Mouse (Mus musculus) left cerebral cortex, postnatal 25 days (tissue): ENCODE results near the gene Coro2b. TPM values are rescaled to one million over a fixed set of nuclear protein-coding genes. Genes with fewer than 3 reads are reported as not detected.

Source experiments
- DNase-seq, 2 experiments: peaks; one replicate each; pipeline ENCODE4 v3.0.0; 2022; ENCODE audit warnings: low spot score in 2 of 2, mixed read lengths in 1 of 2
- intact Hi-C: fragments of 180-260 bp; cut with DNase I; formaldehyde crosslinking; loops from one replicate; pipeline ENCODE4 v1.15.1; 2025
- total RNA-seq, 2 experiments: library from RNA; stranded (reverse); gene quantifications; 2 replicates each; pipeline ENCODE4 v1.2.3; 2021

Gene Coro2b
- total RNA-seq, 2 experiments from 2014 or later = 183 to 184 TPM

DNA sequence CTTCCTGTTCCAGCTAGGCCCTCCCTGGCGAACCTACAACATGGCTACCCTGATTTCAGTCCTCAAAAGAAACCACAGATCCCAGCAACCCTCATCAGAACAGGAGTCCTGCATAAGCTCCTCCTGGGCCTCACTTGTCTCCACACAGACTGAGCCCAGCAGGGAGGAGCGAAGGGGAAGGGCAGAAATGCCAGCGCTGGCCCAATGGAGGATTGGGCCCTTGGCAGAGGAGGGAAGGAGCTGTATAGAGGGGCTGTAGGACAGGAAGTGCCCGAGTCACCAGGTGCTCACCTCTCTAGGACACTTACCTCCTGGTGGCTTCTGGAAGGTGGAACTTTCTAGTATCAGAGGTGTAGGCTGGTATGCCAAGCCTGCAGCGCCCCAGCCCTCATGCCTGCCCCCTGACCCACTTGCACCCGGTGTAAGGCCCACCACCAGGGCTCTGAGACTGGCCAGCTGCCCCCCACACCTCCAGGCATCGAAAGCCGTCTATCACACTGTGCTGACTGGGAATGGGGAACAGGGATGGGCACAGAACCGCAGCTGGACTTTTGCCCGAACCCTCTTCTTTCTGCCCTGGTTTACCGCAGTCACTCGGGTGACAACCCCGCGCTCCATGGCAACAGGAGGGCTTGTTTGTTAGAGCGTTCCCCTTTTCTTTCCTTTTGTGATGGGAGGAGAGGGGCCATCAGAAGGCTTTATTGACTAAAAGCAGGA, 16.9 kb downstream of the Coro2b start:
- intact Hi-C loops = no loop called here
- DNase-seq = no peak

DNA sequence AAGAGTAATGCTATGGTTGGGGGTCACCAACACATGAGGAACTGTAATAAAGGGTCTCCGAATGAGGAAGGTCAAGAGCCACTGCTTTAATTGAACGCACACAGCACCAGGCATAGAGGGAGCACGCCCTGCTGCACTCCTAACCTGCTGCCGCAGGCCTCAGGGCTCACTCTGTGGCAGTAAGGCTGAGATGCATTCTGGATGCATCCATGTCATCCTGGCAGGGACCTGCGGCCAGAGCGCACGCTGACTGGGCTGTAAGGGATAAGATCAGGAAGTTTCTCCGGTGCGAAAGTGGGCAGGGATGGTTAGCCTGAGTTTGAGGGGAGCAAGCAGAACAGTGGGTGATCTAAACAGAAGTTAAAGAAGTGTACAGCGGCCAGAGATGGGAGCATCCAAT, 17.5 kb downstream of the Coro2b start:
- DNase-seq = no peak
- intact Hi-C loops = no loop called here

DNA sequence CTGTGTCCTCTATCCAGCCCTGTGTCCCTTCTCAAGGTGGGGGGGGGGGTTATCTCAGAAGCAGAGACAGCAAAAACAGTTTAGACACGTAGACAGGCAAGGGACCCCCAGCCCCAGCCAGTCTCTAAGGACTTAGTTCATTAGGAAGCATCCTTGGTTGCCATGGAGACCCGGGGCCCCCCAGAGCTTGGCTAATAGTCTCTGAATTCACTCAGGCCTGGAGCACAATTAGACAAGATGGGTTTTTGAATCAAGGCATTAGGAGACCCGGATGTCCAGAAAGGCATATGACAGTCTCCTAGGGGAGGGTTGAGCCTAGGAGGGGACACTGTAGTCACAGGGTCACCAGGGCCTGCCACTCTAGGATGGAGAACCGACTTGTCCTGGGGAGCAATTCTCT, 18.3 kb downstream of the Coro2b start:
- intact Hi-C loops = no loop called here
- DNase-seq = no peak

DNA sequence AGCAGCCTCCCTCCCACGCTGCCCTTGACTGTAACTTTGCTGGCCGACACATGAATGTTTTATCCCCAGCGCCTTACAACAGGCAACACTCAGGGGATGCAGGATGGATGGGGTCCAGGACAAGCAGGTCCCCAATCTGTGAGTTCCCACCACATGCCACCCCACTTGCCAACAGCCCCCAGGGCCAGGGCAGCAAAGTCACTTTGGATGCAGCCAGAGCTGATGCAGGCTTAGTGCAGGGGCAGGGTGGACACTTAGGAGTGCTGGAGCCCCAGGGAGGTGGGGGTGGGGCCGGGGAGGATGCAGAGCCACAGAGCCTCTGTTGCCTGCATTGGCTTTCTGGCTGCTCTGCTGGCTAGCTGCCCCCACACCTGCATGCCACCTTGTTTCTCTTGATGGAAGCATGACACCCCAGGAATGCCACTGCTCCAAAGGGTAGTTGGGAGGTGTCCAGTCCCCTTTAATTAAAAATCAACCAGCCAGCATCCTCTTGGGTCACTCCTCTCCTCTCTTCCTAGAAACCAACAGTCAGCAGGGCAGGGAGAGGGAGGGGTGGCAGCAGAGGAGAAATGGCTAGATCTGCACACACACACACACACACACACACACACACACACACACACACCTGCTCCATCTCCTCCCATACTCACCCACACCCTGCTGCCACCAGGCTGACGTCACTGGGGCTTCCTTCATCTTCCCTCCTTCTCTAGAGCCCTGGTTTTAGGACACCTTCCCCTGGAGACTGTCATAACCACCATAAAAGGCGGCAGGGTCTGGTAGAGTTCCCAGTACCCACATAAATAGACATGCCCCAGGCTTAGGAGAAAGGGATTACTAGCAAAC, 19.5 kb downstream of the Coro2b start:
- intact Hi-C loops = no loop called here

DNA sequence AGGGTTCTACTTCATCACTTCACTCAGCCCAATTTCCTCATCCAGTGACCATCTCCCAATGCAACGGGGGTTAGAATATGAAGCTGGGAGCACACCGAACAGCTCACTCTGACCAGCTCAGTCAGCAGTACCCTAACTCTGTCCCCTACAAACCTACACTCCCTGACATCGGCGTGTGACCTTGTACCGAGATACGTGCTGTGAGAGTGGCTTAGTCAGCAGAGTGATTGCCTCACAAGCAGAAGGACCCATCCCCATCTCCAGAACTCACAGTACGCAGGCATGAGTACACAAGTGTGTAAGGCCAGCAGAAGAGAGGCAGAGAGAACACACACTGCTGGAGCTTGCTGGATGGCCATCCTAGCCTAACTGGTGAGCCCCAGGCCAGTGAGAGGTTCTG, 21.7 kb downstream of the Coro2b start:
- intact Hi-C loops = no loop called here
- DNase-seq = no peak

More for the DNA sequence above, 19.5 kb downstream of the Coro2b start:
- peak in 1 of 2 experiments; percentile 91 for DNase-seq

DNA sequence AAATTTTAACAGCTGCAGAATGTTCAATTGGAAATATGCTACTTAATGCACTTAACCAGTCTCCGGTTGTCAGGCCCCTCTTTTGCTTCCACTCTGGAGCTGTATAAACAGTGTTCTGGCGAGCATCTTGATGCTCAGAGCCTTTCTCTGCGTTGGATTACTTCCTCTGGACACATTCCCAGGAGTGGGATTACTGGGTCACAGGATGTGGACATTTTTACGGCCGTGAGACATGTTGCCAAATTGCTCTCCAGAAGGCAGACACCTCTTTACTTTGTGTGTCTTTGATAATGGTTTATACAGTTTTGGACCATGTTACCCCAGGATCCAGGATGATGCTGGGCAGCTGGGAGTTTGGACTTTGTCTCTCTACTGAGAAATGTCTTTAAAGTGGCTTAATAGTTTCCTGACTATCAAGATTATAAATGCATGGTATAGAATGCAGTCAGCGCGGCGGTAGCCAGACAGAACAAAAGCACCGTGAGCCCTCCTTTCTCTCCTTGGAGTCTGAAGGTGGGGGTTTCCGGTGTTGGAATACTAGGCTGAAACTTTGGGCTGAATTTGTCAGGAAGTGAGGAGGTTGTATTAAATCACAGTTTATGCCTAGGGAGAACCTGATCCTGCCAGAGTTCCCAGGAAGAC, 23.2 kb downstream of the Coro2b start:
- intact Hi-C loops = no loop called here
- DNase-seq = peak in 1 of 2 experiments; percentile 54

DNA sequence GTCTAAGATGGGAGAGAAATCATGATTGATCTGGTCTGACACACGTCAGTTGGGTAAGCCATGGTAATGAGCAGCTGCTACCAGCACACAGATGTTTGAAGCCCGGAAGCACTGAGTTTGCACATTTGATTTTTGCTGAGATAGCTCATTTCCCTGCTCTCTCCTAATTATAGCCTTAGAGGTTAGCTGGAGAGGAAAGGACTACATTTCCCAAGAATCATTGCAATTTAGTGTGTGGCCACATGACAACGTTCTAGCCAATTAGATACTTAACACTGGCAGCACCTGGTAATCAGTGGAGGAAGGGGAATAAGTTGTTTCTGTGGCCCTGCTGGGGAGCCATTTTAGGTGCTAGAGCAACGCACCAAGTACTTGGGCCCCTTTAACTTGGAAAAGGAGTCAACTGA, 26.3 kb downstream of the Coro2b start:
- peak in 1 of 2 experiments; percentile 66 for DNase-seq
- intact Hi-C loops = no loop called here

DNA sequence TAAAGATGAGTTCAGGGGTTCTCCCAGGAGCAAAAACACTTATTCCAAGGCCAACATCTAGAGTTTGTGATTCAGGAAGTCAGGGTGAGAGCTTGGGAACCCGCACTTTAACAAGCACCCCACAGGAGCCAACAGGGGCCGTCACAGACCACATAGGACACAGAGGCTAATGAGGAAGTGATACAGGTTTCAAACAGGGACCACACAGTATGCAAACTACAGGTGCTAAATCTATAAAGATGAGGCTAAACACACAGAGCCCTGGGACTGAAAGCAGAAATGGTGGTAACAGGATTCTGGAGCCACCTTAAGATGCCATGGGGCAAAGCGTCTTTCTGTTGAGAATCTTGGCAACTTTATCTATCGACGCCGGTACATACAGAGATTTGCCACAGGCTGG, 27.2 kb downstream of the Coro2b start:
- DNase-seq = no peak
- intact Hi-C loops = loop anchor here (2.0 to 5.0 kb wide), 2 partner anchors 19 to 33 kb away; no protein-coding TSS in a partner anchor

DNA sequence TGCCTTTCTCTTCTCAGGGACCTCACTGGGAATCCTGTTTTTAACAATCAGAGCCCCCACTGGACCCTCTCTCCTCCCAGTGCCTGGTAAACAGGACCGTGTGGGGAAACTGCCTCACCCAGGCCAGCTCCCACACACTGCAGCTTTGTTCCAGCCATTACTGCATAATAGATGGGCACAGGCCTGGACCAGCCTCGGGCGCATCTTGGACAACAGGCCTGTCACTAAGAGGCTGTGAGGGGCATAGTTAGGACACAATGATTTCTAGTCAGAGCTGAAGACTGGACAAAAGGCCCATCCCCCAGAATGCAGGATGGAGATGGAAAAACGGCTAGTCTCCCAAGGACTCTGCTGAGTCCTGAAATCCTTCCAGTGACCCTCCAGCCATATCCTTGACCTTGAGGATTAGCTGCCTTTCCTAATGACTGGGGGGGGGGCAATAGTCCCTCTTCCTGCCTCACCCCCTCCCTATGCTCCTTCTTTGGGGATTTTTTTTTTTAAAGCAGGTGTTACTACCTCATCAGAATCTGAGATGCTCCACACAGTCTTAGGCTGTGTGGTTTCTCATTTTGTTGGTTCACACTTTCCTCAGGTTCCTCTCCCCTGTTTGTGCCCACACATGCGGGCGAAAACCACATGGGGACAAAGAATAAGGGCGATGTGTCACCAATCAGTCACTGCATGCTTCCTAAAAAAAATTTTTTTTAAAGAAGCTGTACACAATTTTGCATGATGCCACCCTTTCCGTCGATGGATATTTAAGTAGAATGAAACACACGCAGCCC, 27.9 kb downstream of the Coro2b start:
- DNase-seq = peak in 1 of 2 experiments; percentile 68
- intact Hi-C loops = loop anchor here (2.0 to 5.0 kb wide), 2 partner anchors 18 to 33 kb away; no protein-coding TSS in a partner anchor

DNA sequence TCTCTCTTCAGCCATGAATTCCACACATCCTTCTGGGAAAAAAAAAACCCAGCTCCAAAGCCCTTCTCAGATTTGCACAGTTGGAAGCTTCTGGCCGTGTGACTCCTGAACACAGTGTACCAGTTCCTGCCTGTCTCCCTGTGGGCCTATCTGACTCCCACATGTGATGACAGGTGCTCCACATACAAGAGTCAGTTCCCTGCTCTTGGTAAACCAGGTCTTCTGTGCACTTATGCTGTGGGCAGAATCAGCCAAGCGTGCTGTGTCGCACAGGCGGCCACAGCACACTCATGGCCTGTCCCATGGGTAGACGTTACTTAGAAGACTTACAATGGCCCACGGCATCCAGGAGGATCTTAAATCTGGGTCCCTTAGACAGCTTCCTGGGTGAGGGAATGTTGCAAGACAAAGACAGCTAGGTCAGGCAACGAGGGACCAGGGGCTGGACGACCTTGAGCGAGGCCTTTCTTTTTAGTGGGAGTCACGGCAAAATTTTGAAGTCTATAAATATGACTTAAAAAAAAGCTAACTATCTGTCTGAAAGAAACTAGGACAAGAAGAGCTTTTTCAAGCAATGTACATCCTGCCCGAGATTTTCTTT, 30.3 kb downstream of the Coro2b start:
- intact Hi-C loops = loop anchor here (5.0 kb wide), 1 partner anchor 36 kb away; no protein-coding TSS in a partner anchor
- DNase-seq = peak in 1 of 2 experiments; percentile 68

DNA sequence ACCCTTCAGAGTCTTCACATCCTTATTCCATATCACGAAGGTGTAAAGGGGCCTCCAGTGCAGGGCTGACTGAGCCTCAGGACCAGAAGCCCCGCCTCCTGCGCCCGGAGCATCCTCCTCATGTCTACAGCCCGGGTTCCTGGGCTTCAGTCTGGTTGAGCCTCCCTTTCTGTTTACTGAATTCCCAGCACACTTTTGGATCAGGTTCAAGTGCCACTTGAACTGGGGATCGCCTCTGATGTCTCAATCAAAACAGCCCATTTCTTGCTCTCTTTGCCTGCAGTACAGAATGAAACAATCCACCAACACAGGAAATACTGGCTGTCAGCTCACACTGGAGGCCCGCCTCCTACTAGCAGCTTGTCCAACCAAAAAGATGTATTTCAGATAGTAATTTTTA, 32.7 kb downstream of the Coro2b start:
- DNase-seq = peak in 1 of 2 experiments; percentile 50
- intact Hi-C loops = no loop called here

DNA sequence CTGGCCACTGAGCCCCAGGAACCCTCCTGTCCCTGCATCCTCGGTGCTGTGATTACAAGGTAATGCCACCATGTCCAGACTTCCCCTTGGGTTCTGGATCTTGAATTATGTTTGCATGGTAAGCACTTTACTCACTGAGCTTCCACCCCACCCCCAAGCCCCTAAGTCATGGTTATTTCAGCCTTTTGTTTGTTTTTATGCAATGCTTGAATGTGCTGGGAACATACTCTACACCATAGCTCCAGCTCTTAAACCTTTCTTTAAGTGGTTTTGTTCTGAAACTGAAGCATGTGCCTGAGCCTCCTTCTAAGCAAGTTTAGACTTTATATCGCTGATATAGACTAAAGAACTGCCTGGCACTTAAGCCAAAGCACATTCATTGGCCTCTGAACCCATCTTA, 34.5 kb downstream of the Coro2b start:
- intact Hi-C loops = no loop called here
- DNase-seq = no peak

DNA sequence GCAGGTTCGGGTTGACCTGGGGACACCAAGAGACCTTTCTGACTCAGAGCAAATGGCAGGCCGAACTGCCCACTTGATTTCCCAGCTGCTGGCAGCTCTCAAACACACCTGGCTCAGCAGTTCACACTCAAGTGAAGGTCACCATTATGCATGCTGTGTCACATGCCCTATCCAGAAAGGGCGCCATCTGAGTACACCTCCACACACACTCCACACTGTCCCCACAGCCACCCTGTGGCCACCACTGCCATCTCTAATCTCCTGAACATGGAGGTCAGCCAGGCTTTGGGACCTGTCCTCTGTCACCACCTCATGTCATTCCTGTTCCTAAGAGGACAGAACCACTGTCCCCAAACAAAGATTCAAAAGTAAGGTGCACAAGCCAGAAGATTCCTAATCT, 35.3 kb downstream of the Coro2b start:
- no peak for DNase-seq
- intact Hi-C loops = no loop called here

DNA sequence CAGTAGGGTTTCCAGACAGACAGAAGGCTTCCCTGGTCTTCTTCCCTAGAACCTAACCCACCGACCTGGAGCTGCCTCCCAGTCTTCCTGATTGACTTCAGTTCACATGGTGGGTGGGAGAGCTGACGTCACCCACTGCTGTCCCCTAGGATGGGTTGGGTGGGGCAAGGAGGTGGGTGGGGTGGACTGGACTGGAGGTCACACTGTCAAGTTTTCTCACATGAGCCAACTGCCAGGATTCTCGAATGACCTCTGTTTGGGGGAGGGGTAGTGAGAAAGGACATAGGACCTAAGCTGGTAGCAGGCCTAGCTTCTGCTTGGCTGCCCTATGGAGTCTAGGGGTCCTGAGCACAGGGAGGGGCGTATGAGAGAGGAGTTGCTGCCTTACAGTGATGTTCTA, 36.8 kb downstream of the Coro2b start:
- DNase-seq = no peak
- intact Hi-C loops = no loop called here

DNA sequence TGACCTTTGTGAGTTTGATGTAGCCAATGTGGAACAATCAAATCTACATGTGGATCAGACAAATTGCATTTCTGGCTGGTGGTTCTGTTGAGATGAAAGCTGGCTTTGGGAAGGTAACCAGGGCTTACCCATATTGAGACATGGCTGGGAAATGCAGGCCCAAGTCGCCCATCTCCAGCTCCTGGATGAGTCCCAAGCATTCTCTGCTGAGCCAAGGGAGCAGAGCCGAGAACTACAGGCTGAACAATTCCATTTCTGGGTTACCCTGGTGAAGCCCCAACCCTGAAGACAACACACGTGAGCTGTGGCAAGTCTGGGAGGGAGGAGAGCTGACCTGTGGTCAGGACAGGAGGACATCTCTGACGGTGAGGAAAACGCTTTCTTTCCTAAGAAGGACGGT, 37.9 kb downstream of the Coro2b start:
- no peak for DNase-seq
- intact Hi-C loops = no loop called here

DNA sequence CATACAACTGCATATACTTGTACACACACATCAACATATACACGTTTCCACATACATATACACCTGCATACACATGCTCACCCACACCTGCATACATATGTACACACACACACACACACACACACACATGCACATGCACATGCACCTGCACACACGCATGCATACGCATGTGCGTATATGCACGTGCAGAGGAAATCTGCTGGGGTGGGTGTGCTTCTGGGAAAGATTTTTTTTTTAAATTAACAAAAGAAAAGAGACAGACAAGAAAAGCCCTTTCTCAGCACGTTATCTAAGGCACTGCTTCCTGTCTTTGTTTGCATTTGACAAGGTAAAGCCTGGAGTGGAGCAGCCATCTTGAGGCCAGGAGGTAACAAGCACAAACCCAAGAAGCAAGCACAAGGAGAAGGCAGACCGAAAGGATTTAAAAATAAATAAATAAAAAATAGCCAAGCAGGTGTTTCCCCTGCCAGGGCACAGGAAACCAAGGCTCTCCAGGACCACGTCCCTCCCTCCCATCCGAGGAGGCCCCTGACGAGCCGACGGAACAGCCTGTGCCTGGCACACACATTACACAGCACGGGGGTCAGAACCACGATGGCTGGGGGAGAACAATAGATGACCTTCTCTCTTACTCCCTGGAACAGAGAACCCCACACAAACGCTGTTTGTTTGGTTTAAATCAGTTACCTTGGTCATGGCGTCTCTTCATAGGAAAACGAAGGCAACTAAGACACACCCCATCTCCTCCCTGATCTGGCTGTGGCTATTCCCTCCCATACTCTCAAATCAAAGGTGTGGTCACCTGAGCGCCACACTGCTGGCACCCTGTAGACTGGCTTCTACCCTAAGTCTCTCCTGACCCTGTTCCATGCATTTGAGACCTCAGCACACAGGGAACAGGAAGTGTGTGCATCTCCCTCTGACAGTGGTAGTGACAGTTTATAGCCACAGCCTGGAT, 39.4 kb downstream of the Coro2b start:
- intact Hi-C loops = no loop called here
- DNase-seq = no peak

DNA sequence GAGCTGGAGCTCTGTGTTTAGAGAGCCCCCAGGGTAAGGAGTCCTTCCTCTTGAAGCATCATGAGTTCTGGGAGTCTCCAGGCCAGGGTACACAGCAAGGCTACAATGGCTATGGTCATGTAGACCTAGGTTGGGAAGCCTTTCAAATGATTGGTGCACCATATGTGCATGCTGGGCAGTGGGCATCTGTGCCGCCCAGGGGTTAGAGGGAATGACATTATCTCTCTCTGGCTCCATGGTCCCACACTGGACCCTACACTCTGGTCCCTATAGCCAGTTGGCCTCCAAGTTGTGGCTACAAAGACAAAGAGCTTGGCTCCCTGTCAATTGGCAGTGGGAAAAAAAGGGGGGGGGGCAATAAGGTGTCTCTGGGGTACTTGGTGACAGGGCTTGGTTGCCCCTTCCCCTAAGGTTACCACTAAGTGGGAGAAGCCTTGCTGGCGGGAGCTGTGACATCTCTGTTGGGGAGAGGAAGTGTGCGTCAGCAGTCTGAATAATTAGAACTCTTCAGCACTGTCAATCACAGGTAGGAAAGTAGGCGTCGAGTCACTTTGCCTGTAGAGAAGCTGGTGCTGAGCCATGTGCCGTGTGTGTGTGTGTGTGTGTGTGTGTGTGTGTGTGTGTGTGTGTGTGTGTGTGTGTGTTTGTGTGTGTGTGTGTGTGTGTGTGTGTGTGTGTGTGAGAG, 44.4 kb downstream of the Coro2b start:
- intact Hi-C loops = no loop called here

More for the DNA sequence above, 44.4 kb downstream of the Coro2b start:
- DNase-seq = peak in 1 of 2 experiments; percentile 75
